Mouse (Mus musculus) liver, postnatal 0 days (tissue): ENCODE results near the gene Nfya. TPM values are rescaled to one million over a fixed set of nuclear protein-coding genes. Genes with fewer than 3 reads are reported as not detected.

ENCODE experiments used
- ATAC-seq: fragments of 200-750 bp; cut with Nextera tagmentation; 2 replicates; pipeline ENCODE4 v1.8.0; 2017; ENCODE audit warnings: mild to moderate bottlenecking, moderate library complexity
- DNase-seq: peaks from one replicate; pipeline ENCODE4 v3.0.0-alpha.2; 2016
- H3K27ac ChIP-seq: fragments of 300-500 bp; sonication (generic); 2 replicates; pipeline ENCODE4 v1.5.1; 2014; ENCODE audit warnings: antibody characterized with exemption, moderate library complexity, mild to moderate bottlenecking, low read depth
- H3K27me3 ChIP-seq: fragments of 300-500 bp; sonication (generic); 2 replicates; pipeline ENCODE4 v1.6.1; 2014; ENCODE audit warnings: low read length, control low read depth, mixed read lengths; ENCODE audit not compliant: insufficient read depth
- H3K36me3 ChIP-seq: fragments of 300-500 bp; sonication (generic); replicated peaks from 2 replicates; pipeline ENCODE4 v1.6.1; 2014; ENCODE audit warnings: mild to moderate bottlenecking, control low read depth, low read length, moderate library complexity, mixed read lengths; ENCODE audit not compliant: insufficient read depth
- H3K4me1 ChIP-seq: fragments of 300-500 bp; sonication (generic); 2 replicates; pipeline ENCODE4 v1.6.1; 2014; ENCODE audit warnings: antibody characterized with exemption, mild to moderate bottlenecking, control low read depth; ENCODE audit not compliant: insufficient read depth
- H3K4me2 ChIP-seq: fragments of 300-500 bp; sonication (generic); 2 replicates; pipeline ENCODE4 v1.6.1; 2014; ENCODE audit warnings: low read depth, mild to moderate bottlenecking, low read length, moderate library complexity, mixed read lengths
- H3K4me3 ChIP-seq: fragments of 300-500 bp; sonication (generic); 2 replicates; pipeline ENCODE4 v1.5.1; 2014; ENCODE audit warnings: low read depth, low read length
- H3K9ac ChIP-seq: fragments of 300-500 bp; sonication (generic); replicated peaks from 2 replicates; pipeline ENCODE4 v1.6.1; 2014; ENCODE audit warnings: mild to moderate bottlenecking, moderate library complexity
- H3K9me3 ChIP-seq: fragments of 300-500 bp; sonication (generic); 2 replicates; pipeline ENCODE4 v1.6.1; 2016; ENCODE audit warnings: mild to moderate bottlenecking, control low read depth, low read length, mixed read lengths
- CTCF ChIP-seq: sonication (generic); IDR thresholded peaks from 2 replicates; pipeline ENCODE4 v1.5.1; 2016; ENCODE audit warnings: antibody characterized with exemption, low read depth
- EP300 ChIP-seq: IDR thresholded peaks from 2 replicates; pipeline ENCODE4 v1.6.1; 2016; ENCODE audit warnings: antibody characterized with exemption, low read depth, mild to moderate bottlenecking
- WGBS: fragments of 180-500 bp; shearing (Covaris S2); extraction: QIAGEN DNeasy Blood & Tissue Kit; methylation state at CpG from one replicate; pipeline ENCODE4 v1.1.7; 2014; ENCODE audit not compliant: insufficient replicate concordance; 5-methylcytosine and 5-hydroxymethylcytosine counted together
- polyA plus RNA-seq: library from polyadenylated mRNA; unstranded; fragments of >200 nt; fragmentation: Nextera tagmentation; extraction: Ambion mirVana; gene quantifications from 2 replicates; pipeline ENCODE4 v1.2.1, GENCODE M21; 2015

Gene Nfya
- polyA plus RNA-seq, 1 experiment from 2014 or later, result 3.7 TPM

DNA sequence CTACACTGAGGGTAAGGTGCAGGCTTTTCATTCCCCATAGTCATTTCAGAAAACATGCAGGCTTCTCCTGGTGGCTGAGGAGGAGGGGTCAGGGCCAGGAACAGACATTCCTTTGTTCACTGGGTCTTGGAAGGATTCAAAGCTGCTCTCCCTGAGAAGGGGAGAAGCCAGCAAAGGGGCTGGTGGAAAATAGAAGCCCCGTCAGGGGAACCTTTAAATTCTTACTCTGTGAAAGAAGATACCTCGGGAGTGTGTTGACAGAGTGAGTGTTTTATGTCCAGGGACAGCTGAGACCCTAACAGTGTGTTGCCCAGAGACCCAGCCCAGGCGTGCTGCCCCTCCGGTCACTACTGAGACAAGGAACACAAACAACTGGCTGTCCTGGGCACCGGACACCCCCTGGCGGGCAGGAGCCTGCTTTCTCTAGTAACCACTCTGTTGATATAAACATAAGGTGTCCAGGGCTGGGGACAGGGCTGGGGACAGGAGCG lies 27.8 kb upstream of the Nfya start:
- no peak for DNase-seq

DNA sequence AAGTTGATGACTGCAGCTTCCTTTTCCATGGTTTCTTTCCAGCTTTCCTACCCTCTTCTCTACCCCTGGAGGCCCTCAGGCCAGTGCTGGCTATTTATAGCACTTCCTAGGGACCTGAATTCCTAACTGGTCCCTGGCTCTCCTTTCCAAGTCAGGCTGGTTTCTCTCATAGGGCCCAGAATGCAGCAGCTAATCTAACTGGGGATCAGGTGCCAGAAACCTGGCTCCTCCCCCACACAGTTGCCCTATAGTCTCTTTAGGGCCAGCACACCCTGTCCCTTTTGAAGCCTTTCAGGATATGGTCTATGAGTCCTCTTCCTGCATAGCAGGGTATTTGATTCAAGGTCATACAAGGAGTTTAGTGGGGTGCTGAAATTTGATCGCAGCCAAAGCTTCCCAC lies 26.8 kb upstream of the Nfya start:
- no peak overlapping the region for H3K9ac ChIP-seq
- DNase-seq, result no peak
- no peak overlapping the region for H3K27ac ChIP-seq
- no peaks in the 10 kb centered on the region for H3K27me3 ChIP-seq
- H3K4me1 ChIP-seq, result peaks cover 2% of the 10 kb centered on the region; the same call in 1 of the 2 replicates
- no peak overlapping the region for H3K4me2 ChIP-seq
- ATAC-seq, result no peak
- no peak for TF ChIP-seq CTCF
- TF ChIP-seq EP300, result no peak
- no peaks in the 10 kb centered on the region for H3K9me3 ChIP-seq
- WGBS, result 73% methylated on average over 1 of the region's 1 CpGs
- no peak overlapping the region for H3K4me3 ChIP-seq
- no peaks in the 10 kb centered on the region for H3K36me3 ChIP-seq

More for the DNA sequence above, 27.8 kb upstream of the Nfya start:
- Histone ChIP-seq H3K4me1 (no peaks in the 10 kb centered on the region), H3K36me3 (no peaks in the 10 kb centered on the region), H3K4me3 (no peak overlapping the region), H3K4me2 (no peak overlapping the region), H3K9ac (no peak overlapping the region), H3K9me3 (no peaks in the 10 kb centered on the region), H3K27ac (no peak overlapping the region), H3K27me3 (no peaks in the 10 kb centered on the region)
- 61% methylated on average over 7 of the region's 7 CpGs for WGBS
- TF ChIP-seq EP300, result no peak
- no peak for TF ChIP-seq CTCF
- ATAC-seq, result no peak

- Histone ChIP-seq H3K4me2 (no peak overlapping the region), H3K4me3 (no peak overlapping the region), H3K4me1 (peaks cover 11% of the 10 kb centered on the region; the same call in 1 of the 2 replicates), H3K36me3 (no peaks in the 10 kb centered on the region), H3K9ac (no peak overlapping the region), H3K9me3 (no peaks in the 10 kb centered on the region), H3K27ac (no peak overlapping the region), H3K27me3 (no peaks in the 10 kb centered on the region)
- WGBS, result 82% methylated on average over 5 of the region's 5 CpGs
- TF ChIP-seq EP300 (no peak), CTCF (no peak)
- ATAC-seq (no peak), DNase-seq (no peak)
Measured at GRCm38 (mm10) chr17:48434479-48434878, 24.8 kb upstream of the Nfya start.

- no peak overlapping the region for H3K27ac ChIP-seq
- peaks cover 11% of the 10 kb centered on the region; the same call in 1 of the 2 replicates for H3K4me1 ChIP-seq
- no peak for ATAC-seq
Measured at GRCm38 (mm10) chr17:48433689-48434330, 24.1 kb upstream of the Nfya start.

DNA sequence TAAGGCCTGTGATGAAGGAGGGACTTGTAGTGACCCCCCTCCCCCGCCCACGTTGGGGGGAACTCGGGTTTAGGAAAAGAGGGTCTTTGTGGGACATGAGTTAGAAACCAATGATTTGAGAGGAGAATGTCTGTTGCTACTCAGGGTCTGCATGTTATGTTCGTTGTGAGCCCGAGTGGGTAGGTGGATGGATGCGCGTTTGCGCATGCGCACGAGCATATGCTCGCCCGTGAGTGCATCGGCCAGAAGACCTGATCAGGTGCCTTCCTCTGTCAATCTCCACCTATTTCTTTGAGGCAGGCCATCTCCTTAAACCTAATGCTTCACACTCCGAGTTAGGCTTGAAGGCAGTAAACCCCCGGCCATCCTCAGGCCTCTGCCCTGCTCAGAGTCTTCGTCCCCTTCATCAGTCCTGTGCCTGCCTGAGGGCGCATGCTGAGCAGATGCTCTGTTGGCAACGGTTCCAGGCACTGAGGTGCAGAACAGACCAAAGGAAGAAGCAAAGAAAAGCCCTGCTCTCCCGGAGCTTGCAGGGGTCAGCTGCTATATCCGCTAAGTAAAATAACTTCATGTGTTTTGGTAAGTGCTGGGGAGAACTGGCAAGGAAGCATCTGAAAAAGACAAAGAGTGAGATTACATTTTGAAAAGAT lies 23.4 kb upstream of the Nfya start:
- TF ChIP-seq EP300 (no peak), CTCF (no peak)
- Histone ChIP-seq H3K4me2 (no peak overlapping the region), H3K4me1 (peaks cover 12% of the 10 kb centered on the region; the same call in 1 of the 2 replicates), H3K9me3 (no peaks in the 10 kb centered on the region), H3K27ac (no peak overlapping the region), H3K27me3 (no peaks in the 10 kb centered on the region), H3K36me3 (no peaks in the 10 kb centered on the region), H3K4me3 (no peak overlapping the region), H3K9ac (no peak overlapping the region)
- ATAC-seq (no peak), DNase-seq (no peak)
- 83% methylated on average over 20 of the region's 20 CpGs for WGBS

More at GRCm38 (mm10) chr17:48433689-48434330, 24.1 kb upstream of the Nfya start:
- WGBS, result 65% methylated on average over 6 of the region's 6 CpGs
- TF ChIP-seq CTCF (peak; percentile 57), EP300 (no peak)
- no peak for DNase-seq
- Histone ChIP-seq H3K36me3 (no peaks in the 10 kb centered on the region), H3K4me3 (no peak overlapping the region), H3K4me2 (no peak overlapping the region), H3K9ac (no peak overlapping the region), H3K9me3 (no peaks in the 10 kb centered on the region), H3K27me3 (no peaks in the 10 kb centered on the region)

GRCm38 (mm10) chr17:48432158-48432980 lies 22.7 kb upstream of the Nfya start, which contains the start of gene Apobec2:
Gene Apobec2 (minus strand): TSS chr17:48432930.
- no peaks in the 10 kb centered on the region for H3K9me3 ChIP-seq
- H3K9ac ChIP-seq, result no peak within 1 kb of the TSS
- H3K4me3 ChIP-seq, result no peak within 1 kb of the TSS
- H3K27ac ChIP-seq, result no peak within 1 kb of the TSS
- 51% methylated on average over 16 of the region's 16 CpGs for WGBS
- DNase-seq, result no peak
- TF ChIP-seq EP300, result no peak
- TF ChIP-seq CTCF, result no peak
- H3K4me2 ChIP-seq, result no peak within 1 kb of the TSS
- H3K4me1 ChIP-seq, result peaks cover 13% of the 10 kb centered on the region
- H3K36me3 ChIP-seq, result no peaks in the 10 kb centered on the region
- ATAC-seq, result no peak
- H3K27me3 ChIP-seq, result no peaks in the 10 kb centered on the region
